Mouse (Mus musculus): ENCODE data around the gene Zswim1. TPM values are rescaled to one million over a fixed set of nuclear protein-coding genes. Genes with fewer than 3 reads are reported as not detected.

The Zswim1 gene
- total RNA-seq (2015; ENCODE audit: low replicate concordance) (1.1 and 5.4 TPM in 2 replicates), total RNA-seq (2017; ENCODE audit: low replicate concordance) (0.30 TPM in 1 of 2 replicates, not detected in the other)

GRCm38 (mm10) chr2:164822636-164823165 is at the start of gene Zswim1:
Gene Zswim1 (plus strand): TSS chr2:164822686.
- peak; percentile 95 for ATAC-seq (replicated peaks; ENCODE audit: low FRiP score, poor library complexity, severe bottlenecking)

GRCm38 (mm10) chr2:164773229-164773988 is 49.1 kb upstream of the Zswim1 start:
- ATAC-seq (replicated peaks; ENCODE audit: low FRiP score, poor library complexity, severe bottlenecking): peak; percentile 4

DNA sequence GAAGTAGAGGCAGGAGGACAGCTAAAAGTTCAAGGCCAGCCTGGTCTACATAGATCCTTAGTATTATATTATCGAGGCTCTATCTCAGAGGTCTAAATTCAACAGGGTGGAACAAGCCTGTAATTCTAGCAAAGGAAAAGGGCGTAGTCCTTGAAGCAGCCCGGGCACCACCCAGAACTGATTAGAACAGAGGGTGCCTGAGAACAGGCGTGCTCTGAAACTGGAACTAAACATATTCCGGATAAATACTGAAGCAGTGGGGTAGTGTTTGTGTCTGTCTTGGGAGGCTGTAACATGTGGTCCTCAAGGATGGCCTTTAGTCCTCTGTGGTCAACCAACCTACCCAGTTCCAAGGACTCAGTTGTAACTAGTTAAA is 48.5 kb upstream of the Zswim1 start:
- peak; percentile 57 for ATAC-seq (replicated peaks; ENCODE audit: low FRiP score, poor library complexity, severe bottlenecking)

DNA sequence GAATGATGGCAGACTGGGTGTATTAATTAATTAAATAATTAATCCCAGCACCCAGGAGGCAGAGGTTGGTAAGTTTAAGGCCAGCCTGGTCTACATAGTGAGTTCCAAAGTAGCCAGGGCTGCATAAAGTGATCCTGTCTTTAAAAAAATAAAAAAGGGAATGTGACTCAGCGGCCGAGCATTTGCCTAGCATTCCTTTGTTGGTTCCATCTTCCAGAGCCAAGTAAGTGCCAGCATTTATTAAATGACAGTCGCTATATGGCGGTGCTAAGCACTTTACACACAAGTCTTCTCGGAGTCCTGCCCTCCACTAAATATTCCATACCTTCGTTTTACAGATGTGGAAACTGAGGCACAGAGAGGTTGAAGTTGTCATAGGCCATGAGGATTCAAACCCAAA is 46.4 kb upstream of the Zswim1 start:
- no peak for ATAC-seq (replicated peaks; ENCODE audit: low FRiP score, poor library complexity, severe bottlenecking)

DNA sequence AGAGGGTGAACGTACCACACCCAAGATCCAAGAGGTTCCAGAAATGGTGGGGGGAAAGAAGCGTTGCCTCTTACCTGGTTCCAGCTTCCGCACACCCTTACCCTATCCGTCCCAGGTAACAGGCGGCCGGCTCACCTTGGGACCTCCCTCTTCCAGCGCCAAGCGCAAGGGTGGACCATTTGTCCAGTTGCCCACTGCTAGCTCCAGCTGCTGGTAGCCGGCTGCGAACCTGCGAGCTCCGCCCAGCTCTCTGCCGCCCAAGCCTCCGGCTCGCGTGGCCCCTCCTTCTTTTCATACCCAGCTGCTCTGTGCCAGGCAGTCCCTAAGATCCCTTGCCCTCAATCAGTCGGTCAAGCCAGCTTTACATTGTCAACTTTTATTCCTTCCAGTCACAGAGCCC is 45.7 kb upstream of the Zswim1 start:
- no peak for ATAC-seq (replicated peaks; ENCODE audit: low FRiP score, poor library complexity, severe bottlenecking)

DNA sequence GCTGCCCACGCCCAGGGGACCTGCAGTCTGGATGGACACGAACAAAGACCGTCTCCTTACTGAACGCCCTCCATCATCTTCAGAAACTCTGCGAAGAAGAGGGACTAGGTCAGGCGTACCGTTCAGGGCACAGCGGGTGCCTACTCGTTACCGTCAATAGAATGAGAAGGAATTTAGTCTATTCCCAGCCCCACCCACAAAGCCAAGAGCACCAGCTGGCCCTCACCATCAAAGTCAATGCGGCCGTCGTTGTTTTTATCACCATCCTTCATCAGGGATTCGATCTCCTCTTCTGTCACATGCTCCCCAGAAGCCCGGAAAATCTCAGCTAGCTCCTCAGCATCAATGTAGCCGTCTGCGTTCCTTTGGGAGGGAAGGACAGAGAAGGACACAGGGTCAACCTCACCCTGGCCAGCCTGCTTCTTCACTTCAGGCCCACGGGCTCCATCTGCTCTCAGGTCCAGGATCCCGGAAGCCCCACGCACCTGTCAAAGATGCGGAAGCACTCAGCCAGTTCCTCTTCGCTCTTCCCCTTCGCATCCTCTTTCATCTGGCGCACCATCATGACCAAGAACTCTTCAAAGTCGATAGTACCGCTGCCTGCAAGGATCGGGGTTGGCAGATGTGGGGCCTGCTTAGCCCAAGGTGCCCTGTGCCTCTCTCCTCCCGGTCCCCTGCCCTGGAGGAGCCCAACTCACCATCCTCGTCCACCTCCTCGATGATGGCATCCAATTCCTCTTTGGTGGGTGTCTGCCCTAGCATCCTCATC is 45.1 kb upstream of the Zswim1 start:
- no peak for ATAC-seq (replicated peaks; ENCODE audit: low FRiP score, poor library complexity, severe bottlenecking)

DNA sequence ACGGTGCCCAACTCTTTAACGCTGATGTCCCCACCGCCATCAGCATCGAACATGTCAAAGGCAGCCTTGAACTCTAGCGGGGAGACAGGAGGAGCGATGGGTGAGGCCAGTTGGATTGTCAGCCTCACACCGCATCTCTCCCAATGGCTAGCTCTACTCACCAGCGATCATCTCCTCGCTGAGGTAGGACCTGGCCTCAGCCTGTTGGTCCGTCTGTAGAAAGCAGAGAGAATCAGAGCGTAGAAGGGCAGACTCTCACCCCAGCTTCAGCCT is 44.5 kb upstream of the Zswim1 start:
- ATAC-seq (replicated peaks; ENCODE audit: low FRiP score, poor library complexity, severe bottlenecking): no peak

DNA sequence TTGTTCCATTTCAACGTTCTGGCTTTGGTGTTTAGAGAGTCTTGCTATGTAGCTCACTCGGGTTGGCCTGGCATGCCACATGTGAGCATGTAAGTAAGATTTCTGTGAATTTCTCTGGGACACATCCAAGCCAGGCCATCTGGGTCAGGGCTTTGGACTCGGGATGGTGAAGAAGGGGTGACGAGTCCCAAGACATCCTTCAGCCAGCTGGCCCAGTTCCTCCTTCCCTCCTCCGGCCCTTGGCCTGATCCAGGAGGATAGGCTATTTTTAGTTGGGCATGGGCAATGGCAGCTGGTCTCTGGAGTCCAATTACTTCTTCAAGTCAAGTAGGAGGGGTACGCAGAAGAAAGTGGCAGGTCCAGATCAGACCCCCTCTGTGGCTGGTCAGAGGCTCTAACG is 43.7 kb upstream of the Zswim1 start:
- ATAC-seq (replicated peaks; ENCODE audit: low FRiP score, poor library complexity, severe bottlenecking): no peak

DNA sequence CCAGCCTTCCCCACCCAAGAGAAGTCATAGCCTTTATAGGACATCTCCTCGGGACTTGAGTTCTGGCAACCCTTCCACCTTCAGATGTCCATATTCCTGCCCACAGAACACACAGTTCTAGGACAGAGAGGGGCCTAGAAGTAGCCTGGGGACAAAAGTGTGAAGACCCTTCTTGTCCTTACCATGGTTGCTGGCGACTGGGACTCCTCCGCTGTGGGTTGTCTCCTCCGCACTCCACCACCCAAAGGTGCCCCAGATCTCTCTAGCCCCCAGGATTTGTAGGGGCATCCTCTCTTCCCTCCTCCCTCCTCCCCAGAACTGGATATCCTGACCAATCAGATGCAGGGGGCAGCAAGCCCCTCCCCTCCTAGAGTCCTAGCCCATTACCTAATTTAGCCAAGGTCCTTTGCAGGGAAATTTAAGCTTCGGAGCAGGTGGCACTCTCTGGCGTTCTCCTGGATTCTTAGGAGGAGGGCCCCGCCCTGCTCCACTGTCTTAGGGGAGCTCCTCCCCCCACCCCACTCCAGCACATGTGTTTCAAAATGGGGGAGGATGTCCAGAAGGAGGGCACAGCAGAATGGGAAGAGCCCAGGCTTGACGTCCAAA is 42.9 kb upstream of the Zswim1 start, which contains the start of gene Tnnc2:
Gene Tnnc2 (minus strand): TSS at position 487 of the 606 bp plus-strand sequence.
- no peak for ATAC-seq (replicated peaks; ENCODE audit: low FRiP score, poor library complexity, severe bottlenecking)

DNA sequence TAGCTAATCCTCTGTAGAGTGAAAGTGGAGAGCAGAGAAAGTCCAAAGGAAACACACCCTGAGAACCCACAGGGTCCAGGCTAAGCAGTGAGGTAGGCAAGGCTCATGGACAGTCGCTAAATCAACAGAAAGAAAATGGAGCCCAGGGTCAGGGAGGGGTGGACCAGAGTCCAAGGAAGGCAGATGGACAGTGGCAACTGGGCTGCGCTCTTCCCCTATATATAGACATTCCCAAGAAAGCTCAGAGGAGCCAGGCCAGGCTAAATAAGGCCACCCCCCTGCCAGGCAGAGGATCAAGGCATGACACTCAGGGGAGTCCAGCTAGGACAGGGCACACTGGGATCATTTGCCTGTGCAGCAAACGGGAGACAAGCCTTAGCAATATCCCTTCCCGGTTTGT is 40.6 kb upstream of the Zswim1 start:
- no peak for ATAC-seq (replicated peaks; ENCODE audit: low FRiP score, poor library complexity, severe bottlenecking)

GRCm38 (mm10) chr2:164783926-164784581 is 38.4 kb upstream of the Zswim1 start:
- no peak for ATAC-seq (replicated peaks; ENCODE audit: low FRiP score, poor library complexity, severe bottlenecking)

DNA sequence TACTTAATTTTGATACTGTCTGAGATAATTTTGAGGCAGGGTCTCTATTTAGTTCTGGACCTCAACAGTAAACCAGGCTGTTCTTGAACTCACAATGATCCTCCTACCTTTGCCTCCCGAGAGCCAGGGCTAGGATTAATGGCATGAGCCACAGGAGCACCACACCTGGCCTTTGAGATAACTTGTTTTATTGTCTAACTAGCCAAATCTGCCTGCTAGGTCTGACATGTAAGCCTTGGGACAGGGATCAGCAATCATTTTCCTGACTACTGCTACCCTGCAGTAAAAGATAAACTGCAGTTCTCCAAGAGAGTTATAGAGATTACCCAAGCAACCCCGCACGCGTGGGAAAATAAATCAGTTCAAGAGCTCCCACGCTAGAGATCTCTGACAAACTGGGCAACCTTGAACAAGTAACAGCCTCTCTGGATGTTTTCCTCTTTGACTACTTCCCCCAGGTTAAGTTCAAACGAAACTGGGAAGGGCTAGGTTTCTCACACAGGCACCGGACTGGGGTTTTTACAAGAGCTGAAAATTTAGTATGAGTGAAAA is 37.5 kb upstream of the Zswim1 start:
- ATAC-seq (replicated peaks; ENCODE audit: low FRiP score, poor library complexity, severe bottlenecking): no peak

DNA sequence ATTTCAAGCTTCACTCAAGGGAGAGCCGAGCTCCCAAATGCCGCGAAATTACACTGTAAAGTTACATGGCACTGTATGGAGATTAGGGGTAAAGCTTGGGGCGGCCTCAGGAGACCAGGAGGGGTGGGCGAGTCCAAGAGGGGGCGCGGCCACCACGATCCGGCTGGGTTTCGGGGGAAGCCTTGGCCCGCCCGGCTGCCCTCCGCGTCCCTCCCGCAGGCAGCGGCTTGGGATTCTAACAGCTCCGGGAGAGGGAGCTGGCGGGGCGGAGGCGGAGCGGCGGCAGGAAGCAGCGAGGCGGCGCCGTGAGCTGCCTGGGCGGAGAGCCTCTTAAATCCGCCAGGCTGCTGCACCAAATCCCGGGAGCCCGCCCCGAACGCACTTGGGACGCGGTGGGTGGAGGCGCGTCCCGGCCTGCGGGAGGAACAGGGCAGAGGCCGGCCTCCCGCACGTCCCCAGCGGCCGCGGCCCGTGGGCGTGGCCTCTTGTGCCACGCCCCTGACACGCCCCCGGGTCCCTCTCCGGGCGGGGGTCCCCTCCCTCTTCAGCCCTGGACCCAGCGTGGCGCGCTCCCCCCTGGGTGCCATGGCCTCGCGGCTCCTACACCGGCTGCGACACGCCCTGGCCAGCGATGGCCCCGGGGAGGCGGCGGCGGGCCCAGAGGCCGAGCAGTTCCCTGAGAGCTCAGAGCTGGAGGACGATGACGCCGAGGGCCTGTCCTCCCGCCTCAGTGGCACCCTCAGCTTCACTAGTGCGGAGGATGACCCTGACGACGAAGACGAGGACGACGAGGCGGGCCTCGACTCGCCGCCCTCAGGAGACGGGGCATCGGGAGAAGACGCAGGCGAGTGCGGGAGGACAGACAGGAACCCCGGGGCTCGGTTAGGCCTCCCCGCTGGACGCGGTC is 36.8 kb upstream of the Zswim1 start, which contains the start of gene Snx21:
Gene Snx21 (plus strand): TSS at position 343 of the 907 bp plus-strand sequence.
- ATAC-seq (replicated peaks; ENCODE audit: low FRiP score, poor library complexity, severe bottlenecking): peak; percentile 84

DNA sequence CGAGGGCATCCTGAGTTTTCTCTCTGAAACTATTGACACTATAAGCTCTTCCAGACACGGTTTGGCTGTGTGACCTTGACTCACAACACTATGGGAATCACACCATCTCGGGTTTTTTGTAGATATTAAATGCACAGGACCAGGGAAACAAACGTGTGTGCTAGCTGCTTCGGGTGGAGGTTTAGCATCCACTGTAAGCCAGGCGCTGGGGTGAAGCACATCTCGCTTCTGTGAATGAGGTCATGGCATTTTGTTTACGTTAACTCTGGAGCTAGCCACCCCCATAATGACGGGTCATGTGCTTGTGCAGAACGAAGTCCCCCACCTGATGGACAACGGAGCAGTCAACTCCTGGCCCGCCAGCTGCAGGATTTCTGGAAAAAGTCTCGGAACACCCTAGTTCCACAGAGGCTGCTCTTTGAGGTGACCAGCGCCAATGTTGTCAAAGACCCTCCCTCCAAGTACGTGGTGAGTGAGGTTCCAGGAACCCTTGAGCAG is 36.0 kb upstream of the Zswim1 start:
- no peak for ATAC-seq (replicated peaks; ENCODE audit: low FRiP score, poor library complexity, severe bottlenecking)

- no peak for ATAC-seq (replicated peaks; ENCODE audit: low FRiP score, poor library complexity, severe bottlenecking)
Measured at GRCm38 (mm10) chr2:164787032-164787431, 35.5 kb upstream of the Zswim1 start.

DNA sequence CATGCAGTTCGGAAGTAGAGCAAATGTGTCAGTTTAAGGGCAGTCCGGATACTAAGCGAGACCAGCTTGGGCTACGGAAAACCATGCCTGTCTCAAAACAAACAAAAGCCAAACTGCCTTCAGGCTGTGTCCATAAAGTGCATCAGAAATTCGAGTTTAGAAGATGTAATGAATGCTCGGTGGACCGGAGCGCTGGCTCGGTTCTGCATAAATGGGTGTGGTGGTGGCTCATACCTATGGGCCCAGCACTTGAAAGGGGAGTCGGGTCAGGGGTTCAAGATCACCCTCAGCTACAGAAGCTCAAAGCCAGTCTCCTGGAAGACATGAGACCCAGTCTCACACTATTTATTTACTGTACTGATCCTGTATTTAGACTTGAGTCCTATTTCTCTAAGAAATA is 34.7 kb upstream of the Zswim1 start:
- ATAC-seq (replicated peaks; ENCODE audit: low FRiP score, poor library complexity, severe bottlenecking): no peak

- ATAC-seq (replicated peaks; ENCODE audit: low FRiP score, poor library complexity, severe bottlenecking): no peak
Measured at GRCm38 (mm10) chr2:164788411-164788810, 34.1 kb upstream of the Zswim1 start.

- ATAC-seq (replicated peaks; ENCODE audit: low FRiP score, poor library complexity, severe bottlenecking): no peak
Measured at GRCm38 (mm10) chr2:164790451-164790850, 32.0 kb upstream of the Zswim1 start.

DNA sequence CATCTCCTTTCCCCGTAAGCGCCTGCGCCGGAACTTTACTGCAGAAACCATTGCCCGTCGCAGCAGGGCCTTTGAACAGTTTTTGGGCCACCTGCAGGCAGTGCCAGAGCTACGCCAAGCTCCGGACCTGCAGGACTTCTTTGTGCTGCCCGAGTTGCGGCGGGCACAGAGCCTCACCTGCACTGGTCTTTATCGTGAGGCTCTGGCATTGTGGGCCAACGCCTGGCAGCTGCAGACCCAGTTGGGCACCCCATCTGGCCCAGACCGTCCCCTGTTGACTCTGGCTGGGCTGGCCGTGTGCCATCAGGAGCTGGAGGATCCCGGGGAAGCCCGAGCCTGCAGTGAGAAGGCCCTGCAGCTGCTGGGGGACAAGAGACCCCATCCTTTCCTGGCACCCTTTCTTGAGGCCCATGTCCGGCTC is 30.6 kb upstream of the Zswim1 start:
- no peak for ATAC-seq (replicated peaks; ENCODE audit: low FRiP score, poor library complexity, severe bottlenecking)

All from erythroid progenitor cell, adult 5-6 weeks (primary cell).